21 mouse cellular contexts compared by ENCODE assay signal in genomic region chr5:13622578-13622977, GRCm38 (mm10).
DNase-seq lines count a peak whose midpoint lies in the region; ATAC-seq and TF ChIP-seq lines count a peak whose summit lies in the region.
"Had no signal": no experiment of that assay in that cellular context is flagged by ENCODE, and none has a peak within 500 bp of the region (broad histone marks: within the 10 kb centered on the region; RNA-seq: fewer than 3 reads in every experiment).

No protein-coding gene starts in this region.

- H3K9me3 ChIP-seq in midbrain, embryonic 11.5 days (ENCODE audit: control insufficient read depth, low read length) = no peaks in the 10 kb centered on the region
- H3K9me3 ChIP-seq in midbrain, embryonic 15.5 days = no peaks in the 10 kb centered on the region
- H3K9me3 ChIP-seq in hindbrain, postnatal 0 days (ENCODE audit: low read length) = no peaks in the 10 kb centered on the region
- H3K9me3 ChIP-seq: embryonic facial prominence, embryonic 10.5 days; forebrain, embryonic 13.5 days; G1E; heart, embryonic 13.5 days had no signal

- no peak for TF ChIP-seq CTCF in hindbrain, postnatal 0 days (IDR thresholded peaks at IDR 0.05; ENCODE audit: low read depth)

- 0 out of 2 replicates have a peak, but pooled peaks have one; percentile 31 for ATAC-seq in midbrain, embryonic 11.5 days (ENCODE audit: low FRiP score)
- ATAC-seq in midbrain, embryonic 15.5 days (replicated peaks) = no peak; the same call in 1 of the 2 replicates
- ATAC-seq in hindbrain, postnatal 0 days = no peak
- ATAC-seq: CD4-positive, CD25-positive, alpha-beta regulatory T cell, adult 4 months; forebrain, embryonic 13.5 days; forebrain, postnatal 0 days had no signal

- WGBS in midbrain, embryonic 11.5 days = 67% methylated on average over 7 of the region's 7 CpGs
- 62% methylated on average over 7 of the region's 7 CpGs for WGBS in midbrain, embryonic 15.5 days
- 65% methylated on average over 7 of the region's 7 CpGs for WGBS in hindbrain, postnatal 0 days

- no peak overlapping the region for H3K9ac ChIP-seq in midbrain, embryonic 11.5 days (ENCODE audit: low read length)
- H3K9ac ChIP-seq in midbrain, embryonic 15.5 days = no peak overlapping the region
- no peak overlapping the region for H3K9ac ChIP-seq in hindbrain, postnatal 0 days (replicated peaks; ENCODE audit: low read length)
- H3K9ac ChIP-seq: forebrain, embryonic 13.5 days; forebrain, postnatal 0 days; heart, embryonic 13.5 days had no signal

- H3K4me3 ChIP-seq in midbrain, embryonic 11.5 days (ENCODE audit: low read depth, low read length) = no peak overlapping the region
- H3K4me3 ChIP-seq in midbrain, embryonic 15.5 days = no peak overlapping the region
- no peak overlapping the region for H3K4me3 ChIP-seq in hindbrain, postnatal 0 days (ENCODE audit: low read length)
- H3K4me3 ChIP-seq: embryonic facial prominence, embryonic 10.5 days; forebrain, embryonic 13.5 days; heart, embryonic 13.5 days had no signal

- H3K27me3 ChIP-seq in midbrain, embryonic 11.5 days (ENCODE audit: control insufficient read depth, insufficient read depth, low read length) = peaks cover 38% of the 10 kb centered on the region
- peaks cover 11% of the 10 kb centered on the region; the same call in 1 of the 2 replicates for H3K27me3 ChIP-seq in midbrain, embryonic 15.5 days (replicated peaks)
- H3K27me3 ChIP-seq in hindbrain, postnatal 0 days (ENCODE audit: insufficient read depth, low read length) = no peaks in the 10 kb centered on the region
- H3K27me3 ChIP-seq: forebrain, embryonic 13.5 days had no signal

- no peak overlapping the region for H3K4me2 ChIP-seq in midbrain, embryonic 11.5 days
- H3K4me2 ChIP-seq in midbrain, embryonic 15.5 days = no peak overlapping the region
- H3K4me2 ChIP-seq in hindbrain, postnatal 0 days (ENCODE audit: low read depth, low read length) = no peak overlapping the region
- H3K4me2 ChIP-seq: forebrain, embryonic 13.5 days; heart, embryonic 13.5 days had no signal

- H3K27ac ChIP-seq in midbrain, embryonic 11.5 days (ENCODE audit: low read depth, low read length) = no peak overlapping the region
- no peak overlapping the region for H3K27ac ChIP-seq in midbrain, embryonic 15.5 days
- H3K27ac ChIP-seq in hindbrain, postnatal 0 days = no peak overlapping the region
- H3K27ac ChIP-seq: embryonic facial prominence, embryonic 10.5 days; forebrain, embryonic 13.5 days; heart, embryonic 13.5 days had no signal

- H3K4me1 ChIP-seq in midbrain, embryonic 11.5 days (ENCODE audit: control insufficient read depth, insufficient read depth, low read length) = no peaks in the 10 kb centered on the region
- H3K4me1 ChIP-seq in midbrain, embryonic 15.5 days = no peaks in the 10 kb centered on the region
- no peaks in the 10 kb centered on the region for H3K4me1 ChIP-seq in hindbrain, postnatal 0 days (ENCODE audit: insufficient read depth, low read length)
- H3K4me1 ChIP-seq: forebrain, embryonic 13.5 days had no signal

- H3K36me3 ChIP-seq in midbrain, embryonic 11.5 days (ENCODE audit: control insufficient read depth, insufficient read depth, low read length) = no peaks in the 10 kb centered on the region
- no peaks in the 10 kb centered on the region for H3K36me3 ChIP-seq in midbrain, embryonic 15.5 days (replicated peaks)
- no peaks in the 10 kb centered on the region for H3K36me3 ChIP-seq in hindbrain, postnatal 0 days (ENCODE audit: insufficient read depth, low read length)
- H3K36me3 ChIP-seq: embryonic facial prominence, embryonic 10.5 days; G1E; heart, embryonic 13.5 days had no signal

- DNase-seq in embryo, embryonic 10.5 days (ENCODE audit: low spot score) = peak; percentile 15
- DNase-seq in embryo, embryonic 11 days = no peak
- no peak for DNase-seq in midbrain, embryonic 11.5 days (ENCODE audit: low spot score, missing footprints)
- DNase-seq in hindbrain, postnatal 0 days (ENCODE audit: low spot score) = peak; percentile 13
- peak; percentile 44 for DNase-seq in retina, postnatal 1 day
- DNase-seq in spleen, adult 18-20 months = no peak
- DNase-seq: adrenal gland, postnatal 10 days; B cell, adult 2 months; cerebellum, adult 11-12 months; cerebellum, adult 9-10 months; cerebellum, postnatal 25 days; forebrain, postnatal 0 days; gastrocnemius, postnatal 25 days; heart, adult 11 months; heart, postnatal 4 days had no signal

Comparison
In these comparisons a context has a peak if more than half of its experiments do, and no peak if none do; other contexts are left out.
1. DNase-seq: peak in embryo, embryonic 10.5 days (single experiment), hindbrain, postnatal 0 days (single experiment) and retina, postnatal 1 day (single experiment); none in embryo, embryonic 11 days (single experiment), midbrain, embryonic 11.5 days (single experiment) and spleen, adult 18-20 months (0 of 2).